Mouse (Mus musculus) stomach, postnatal 0 days (tissue): Measurements from ENCODE around the gene Susd4. TPM values are rescaled to one million over a fixed set of nuclear protein-coding genes. Genes with fewer than 3 reads are reported as not detected.

ENCODE experiments used
- ATAC-seq: fragments of 200-750 bp; cut with Nextera tagmentation; 2 replicates; pipeline ENCODE4 v1.8.0; 2017; ENCODE audit not compliant: low FRiP score, low TSS enrichment
- DNase-seq: peaks from one replicate; pipeline ENCODE4 v3.0.0-alpha.2; 2016; ENCODE audit warnings: low spot score
- H3K27ac ChIP-seq: fragments of 300-500 bp; sonication (generic); replicated peaks from 2 replicates; pipeline ENCODE4 v1.5.1; 2014; ENCODE audit warnings: mild to moderate bottlenecking, control low read depth
- H3K27me3 ChIP-seq: fragments of 300-500 bp; sonication (generic); 2 replicates; pipeline ENCODE4 v1.6.1; 2014; ENCODE audit warnings: low read length; ENCODE audit not compliant: control insufficient read depth, insufficient read depth
- H3K36me3 ChIP-seq: fragments of 300-500 bp; sonication (generic); 2 replicates; pipeline ENCODE4 v1.6.1; 2014; ENCODE audit warnings: low read length, mixed read lengths; ENCODE audit not compliant: control insufficient read depth, insufficient read depth
- H3K4me1 ChIP-seq: fragments of 300-500 bp; sonication (generic); replicated peaks from 2 replicates; pipeline ENCODE4 v1.6.1; 2014; ENCODE audit warnings: antibody characterized with exemption; ENCODE audit not compliant: control insufficient read depth, insufficient read depth
- H3K4me2 ChIP-seq: fragments of 300-500 bp; sonication (generic); replicated peaks from 2 replicates; pipeline ENCODE4 v1.6.1; 2014; ENCODE audit warnings: low read depth, mild to moderate bottlenecking, control low read depth, moderate library complexity
- H3K4me3 ChIP-seq: fragments of 300-500 bp; sonication (generic); 2 replicates; pipeline ENCODE4 v1.5.1; 2014; ENCODE audit warnings: low read depth, low read length, control low read depth
- H3K9ac ChIP-seq: fragments of 300-500 bp; sonication (generic); 2 replicates; pipeline ENCODE4 v1.6.1; 2014; ENCODE audit warnings: mild to moderate bottlenecking, low read length, control low read depth, mixed read lengths
- H3K9me3 ChIP-seq: fragments of 300-500 bp; sonication (generic); 2 replicates; pipeline ENCODE4 v1.6.1; 2016; ENCODE audit warnings: low read length; ENCODE audit not compliant: control insufficient read depth
- CTCF ChIP-seq: IDR thresholded peaks from 2 replicates; pipeline ENCODE4 v1.5.1; 2016; ENCODE audit warnings: antibody characterized with exemption, low read depth, mild to moderate bottlenecking, moderate library complexity
- EP300 ChIP-seq: optimal IDR thresholded peaks from 2 replicates; pipeline ENCODE3; 2016; ENCODE audit warnings: antibody characterized with exemption
- WGBS: fragments of 180-500 bp; shearing (Covaris S2); extraction: QIAGEN DNeasy Blood & Tissue Kit; methylation state at CpG from one replicate; pipeline ENCODE4 v1.1.7; 2014; 5-methylcytosine and 5-hydroxymethylcytosine counted together
- polyA plus RNA-seq: library from polyadenylated mRNA; unstranded; fragments of >200 nt; fragmentation: Nextera tagmentation; extraction: Ambion mirVana; gene quantifications from 2 replicates; pipeline ENCODE4 v1.2.1, GENCODE M21; 2015

Susd4 gene
- polyA plus RNA-seq, 1 experiment from 2014 or later = 8.2 TPM

DNA sequence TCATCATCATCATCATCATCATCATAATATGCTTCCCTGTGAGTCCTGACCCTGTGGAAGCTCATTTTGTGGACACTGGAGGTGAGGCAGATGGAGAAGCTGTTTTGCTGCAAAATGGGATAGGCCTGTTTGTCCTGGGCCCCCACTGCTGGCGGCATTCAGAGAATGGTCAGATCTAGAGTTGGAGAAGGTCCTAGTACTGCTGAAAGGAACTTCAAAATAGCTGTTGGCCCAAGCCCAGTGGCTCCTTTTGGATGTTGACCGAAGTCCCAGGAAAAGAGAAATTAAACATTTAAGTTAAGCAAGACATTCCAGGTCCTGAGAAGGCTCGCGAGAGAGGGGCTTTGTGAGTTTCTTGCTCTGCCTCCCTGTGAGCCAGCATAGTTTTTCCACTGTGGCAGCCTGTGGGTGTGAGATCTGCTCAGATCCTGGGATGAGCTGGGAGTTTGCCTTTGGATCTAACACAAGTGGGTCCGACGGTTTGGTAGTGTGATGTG, 15.4 kb downstream of the Susd4 start:
- Histone ChIP-seq H3K36me3 (no peaks in the 10 kb centered on the region), H3K4me1 (no peaks in the 10 kb centered on the region), H3K9me3 (no peaks in the 10 kb centered on the region), H3K27ac (no peak overlapping the region), H3K27me3 (no peaks in the 10 kb centered on the region), H3K4me2 (no peak overlapping the region), H3K4me3 (no peak overlapping the region), H3K9ac (no peak overlapping the region)
- ATAC-seq = no peak
- DNase-seq = no peak
- no peak for TF ChIP-seq EP300
- 52% methylated on average over 6 of the region's 6 CpGs for WGBS

GRCm38 (mm10) chr1:182783774-182784173, 20.1 kb downstream of the Susd4 start:
- Histone ChIP-seq H3K9me3 (no peaks in the 10 kb centered on the region), H3K9ac (no peak overlapping the region), H3K4me1 (no peaks in the 10 kb centered on the region), H3K27me3 (no peaks in the 10 kb centered on the region), H3K36me3 (no peaks in the 10 kb centered on the region), H3K4me3 (no peak overlapping the region), H3K4me2 (no peak overlapping the region), H3K27ac (no peak overlapping the region)
- WGBS = 89% methylated on average over 7 of the region's 7 CpGs
- DNase-seq = no peak
- no peak for ATAC-seq
- TF ChIP-seq EP300 = no peak
- no peak for TF ChIP-seq CTCF

DNA sequence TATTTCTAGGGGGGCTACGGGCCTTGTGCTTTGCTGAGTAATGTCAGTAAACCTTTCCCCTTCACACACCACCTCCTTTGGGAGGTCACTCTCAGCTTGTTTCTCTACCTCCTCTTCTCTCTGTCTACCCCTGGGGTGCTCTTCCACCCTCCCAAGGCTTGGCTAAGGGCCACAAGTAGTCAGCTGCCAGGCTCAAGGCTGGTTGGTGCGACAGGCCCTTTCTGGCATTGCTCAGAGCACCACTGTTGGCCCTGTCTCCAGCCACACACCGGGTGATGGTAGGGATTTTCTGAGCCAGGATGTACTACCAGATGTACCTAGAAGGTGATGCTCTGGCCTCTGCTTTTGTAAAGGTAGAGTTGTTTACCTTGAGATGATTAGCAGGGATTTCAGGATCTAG, 21.1 kb downstream of the Susd4 start:
- H3K9me3 ChIP-seq = no peaks in the 10 kb centered on the region
- H3K4me2 ChIP-seq = no peak overlapping the region
- no peaks in the 10 kb centered on the region for H3K36me3 ChIP-seq
- WGBS = 60% methylated on average over 3 of the region's 3 CpGs
- no peak for DNase-seq
- H3K4me3 ChIP-seq = no peak overlapping the region
- no peak overlapping the region for H3K27ac ChIP-seq
- no peaks in the 10 kb centered on the region for H3K27me3 ChIP-seq
- H3K9ac ChIP-seq = no peak overlapping the region
- no peak for TF ChIP-seq EP300
- no peak for TF ChIP-seq CTCF
- H3K4me1 ChIP-seq = no peaks in the 10 kb centered on the region
- no peak for ATAC-seq

DNA sequence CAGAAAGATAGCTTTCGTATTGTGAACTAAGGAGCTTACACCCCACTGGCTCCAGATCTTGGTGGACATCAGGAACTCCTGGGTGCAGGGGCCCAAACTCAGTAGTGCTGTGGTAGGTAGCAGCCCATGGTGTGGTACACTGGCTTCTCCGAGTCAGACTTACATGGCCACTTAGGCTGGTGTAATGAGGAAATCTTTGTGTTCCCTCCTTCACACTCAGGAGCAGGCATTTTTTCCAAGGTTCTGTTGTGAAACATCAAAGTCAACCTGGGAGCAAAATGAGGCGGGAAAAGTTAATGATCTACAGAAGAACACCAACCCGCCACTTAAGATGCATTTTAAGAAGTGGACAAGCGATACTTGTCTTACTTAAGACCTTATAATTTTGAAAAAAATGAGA, 21.8 kb downstream of the Susd4 start:
- DNase-seq (no peak), ATAC-seq (no peak)
- Histone ChIP-seq H3K27ac (no peak overlapping the region), H3K4me2 (no peak overlapping the region), H3K9ac (no peak overlapping the region), H3K4me3 (no peak overlapping the region), H3K36me3 (no peaks in the 10 kb centered on the region), H3K9me3 (no peaks in the 10 kb centered on the region), H3K27me3 (no peaks in the 10 kb centered on the region), H3K4me1 (no peaks in the 10 kb centered on the region)
- 78% methylated on average over 5 of the region's 5 CpGs for WGBS
- TF ChIP-seq CTCF = no peak
- no peak for TF ChIP-seq EP300

- Histone ChIP-seq H3K4me1 (no peaks in the 10 kb centered on the region), H3K27ac (no peak overlapping the region), H3K9ac (no peak overlapping the region), H3K36me3 (no peaks in the 10 kb centered on the region), H3K4me3 (no peak overlapping the region), H3K9me3 (no peaks in the 10 kb centered on the region), H3K27me3 (no peaks in the 10 kb centered on the region), H3K4me2 (no peak overlapping the region)
- DNase-seq (no peak), ATAC-seq (no peak)
- TF ChIP-seq EP300 (no peak), CTCF (peak; percentile 44)
- WGBS = 53% methylated on average over 7 of the region's 7 CpGs
Observed at GRCm38 (mm10) chr1:182787030-182787429, 23.4 kb downstream of the Susd4 start.

- Histone ChIP-seq H3K9me3 (no peaks in the 10 kb centered on the region), H3K27ac (no peak overlapping the region), H3K27me3 (no peaks in the 10 kb centered on the region), H3K36me3 (no peaks in the 10 kb centered on the region), H3K9ac (no peak overlapping the region), H3K4me1 (no peaks in the 10 kb centered on the region), H3K4me3 (no peak overlapping the region), H3K4me2 (no peak overlapping the region)
- 30% methylated on average over 6 of the region's 6 CpGs for WGBS
- TF ChIP-seq EP300 (no peak), CTCF (no peak)
- DNase-seq = no peak
- ATAC-seq = no peak
Observed at GRCm38 (mm10) chr1:182788896-182789295, 25.2 kb downstream of the Susd4 start.
